Mouse (Mus musculus) activated CD4-positive, CD25-positive, alpha-beta regulatory T cell, adult 9 weeks (primary cell): ENCODE data around the gene Gm16503. TPM values are rescaled to one million over a fixed set of nuclear protein-coding genes. Genes with fewer than 3 reads are reported as not detected.

ENCODE experiments used
- polyA plus RNA-seq: library from polyadenylated mRNA; unstranded; fragments of 100-300 nt; shearing (Covaris generic); gene quantifications from one replicate; pipeline ENCODE4 v1.2.1, GENCODE M21; 2017

The Gm16503 gene
- polyA plus RNA-seq = 0.11 TPM

DNA sequence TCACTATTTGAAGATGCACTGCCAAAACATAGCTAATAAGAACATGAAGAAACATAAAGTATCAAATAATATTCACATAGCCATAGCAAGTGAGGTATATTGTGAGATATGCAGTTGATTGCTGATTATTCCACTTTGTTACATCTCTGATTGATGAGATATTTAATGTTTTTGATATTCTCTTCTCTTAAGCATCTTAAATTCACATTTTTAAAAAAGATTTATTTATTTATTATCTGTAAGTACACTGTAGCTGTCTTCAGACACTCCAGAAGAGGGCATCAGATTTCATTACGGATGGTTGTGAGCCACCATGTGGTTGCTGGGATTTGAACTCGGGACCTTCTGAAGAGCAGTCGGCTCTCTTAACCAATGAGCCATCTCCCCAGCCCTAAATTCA is at the start of gene Gm16503:
Gm16503 (plus strand) TSS at position 301 of the 400 bp plus-strand sequence.

DNA sequence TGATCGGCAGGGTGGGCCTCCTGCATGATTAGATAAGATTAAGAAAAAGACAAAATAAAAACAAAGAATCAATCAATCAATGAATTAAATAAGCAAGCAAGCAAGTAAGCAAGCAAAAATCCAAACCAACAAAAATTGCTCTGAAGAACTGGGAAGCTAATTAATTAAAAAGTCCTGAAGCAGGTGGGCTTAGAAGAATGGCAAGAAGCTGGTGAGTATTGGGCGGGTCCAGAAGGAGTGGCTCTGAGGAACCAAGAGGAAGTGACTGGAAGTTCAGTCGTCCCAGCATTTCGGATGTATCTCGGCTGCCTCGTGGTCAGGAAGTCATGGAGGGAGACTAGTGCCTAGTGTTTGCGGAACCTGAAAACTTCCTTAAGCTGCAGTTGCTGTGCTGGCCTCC is 47.9 kb upstream of the Gm16503 start, which contains the start of gene Zfp982:
Zfp982 (plus strand) TSS at position 301 of the 400 bp plus-strand sequence.

DNA sequence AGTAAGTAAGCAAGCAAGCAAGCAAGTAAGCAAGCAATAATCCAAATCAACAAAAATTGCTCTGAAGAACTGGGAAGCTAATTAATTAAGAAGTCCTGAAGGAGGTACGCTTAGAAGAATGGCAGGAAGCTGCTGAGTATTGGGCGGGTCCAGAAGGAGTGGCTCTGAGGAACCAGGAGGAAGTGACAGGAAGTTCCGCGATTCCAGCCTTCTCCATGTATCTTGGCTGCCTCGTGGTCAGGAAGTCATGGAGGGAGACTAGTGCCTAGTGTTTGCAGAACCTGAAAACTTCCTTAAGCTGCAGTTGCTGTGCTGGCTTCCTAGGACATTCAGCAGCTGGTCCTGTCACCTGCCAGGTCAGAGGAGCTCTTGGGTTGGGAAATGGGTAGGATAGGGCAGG is 13.1 kb downstream of the Gm16503 start, which contains the start of gene Zfp985:
Zfp985 (plus strand) TSS at position 207 of the 400 bp plus-strand sequence.

Other genes starting within 250 kb of the Gm16503 start
- gene Zfp988, start 234.5 kb upstream of the Gm16503 start, polyA plus RNA-seq = 0.67 TPM
- gene Zfp978, start 178.9 kb upstream of the Gm16503 start, polyA plus RNA-seq = not detected
- gene Zfp982, start 47.8 kb upstream of the Gm16503 start, polyA plus RNA-seq = 0.99 TPM
- 0.60 TPM for gene Zfp985, start 13.1 kb downstream of the Gm16503 start, polyA plus RNA-seq
- gene Zfp979, start 102.3 kb downstream of the Gm16503 start, polyA plus RNA-seq = 0.43 TPM
- not detected for gene Zfp534, start 162.3 kb downstream of the Gm16503 start, polyA plus RNA-seq